Mouse (Mus musculus) midbrain, embryonic 14.5 days (tissue): ENCODE data around the gene Igf2r. TPM values are rescaled to one million over a fixed set of nuclear protein-coding genes. Genes with fewer than 3 reads are reported as not detected.
A peak's percentile ranks its signal among the peaks of the same experiment; 100 is the strongest.

Source experiments
- ATAC-seq: fragments of 200-750 bp; cut with Nextera tagmentation; 2 replicates; pipeline ENCODE4 v1.8.0; 2017; ENCODE audit warnings: moderate number of reproducible peaks, moderate library complexity; ENCODE audit not compliant: low FRiP score, low TSS enrichment
- DNase-seq: peaks from one replicate; pipeline ENCODE4 v3.0.0-alpha.2; 2015
- H3K27ac ChIP-seq: fragments of 300-500 bp; sonication (generic); replicated peaks from 2 replicates; pipeline ENCODE4 v1.5.1; 2014; ENCODE audit warnings: mild to moderate bottlenecking, low read depth, low read length, moderate library complexity
- H3K27me3 ChIP-seq: fragments of 300-500 bp; sonication (generic); 2 replicates; pipeline ENCODE4 v1.6.1; 2014; ENCODE audit warnings: low read length, control low read depth, mixed read lengths; ENCODE audit not compliant: control insufficient read depth, insufficient read depth
- H3K36me3 ChIP-seq: fragments of 300-500 bp; sonication (generic); 2 replicates; pipeline ENCODE4 v1.6.1; 2014; ENCODE audit warnings: low read length, control low read depth; ENCODE audit not compliant: control insufficient read depth, insufficient read depth
- H3K4me1 ChIP-seq: fragments of 300-500 bp; sonication (generic); 2 replicates; pipeline ENCODE4 v1.6.1; 2014; ENCODE audit warnings: mild to moderate bottlenecking, antibody characterized with exemption, low read length, control low read depth; ENCODE audit not compliant: control insufficient read depth, insufficient read depth
- H3K4me2 ChIP-seq: fragments of 300-500 bp; sonication (generic); 2 replicates; pipeline ENCODE4 v1.6.1; 2014; ENCODE audit warnings: mild to moderate bottlenecking, low read length, moderate library complexity
- H3K4me3 ChIP-seq: fragments of 300-500 bp; sonication (generic); replicated peaks from 2 replicates; pipeline ENCODE4 v1.5.1; 2014; ENCODE audit warnings: low read depth, low read length
- H3K9ac ChIP-seq: fragments of 300-500 bp; sonication (generic); replicated peaks from 2 replicates; pipeline ENCODE4 v1.6.1; 2014; ENCODE audit warnings: mild to moderate bottlenecking, low read length, moderate library complexity
- H3K9me3 ChIP-seq: fragments of 300-500 bp; sonication (generic); 2 replicates; pipeline ENCODE4 v1.6.1; 2016; ENCODE audit warnings: low read length, control low read depth, mixed read lengths; ENCODE audit not compliant: control insufficient read depth
- WGBS: fragments of 180-500 bp; shearing (Covaris S2); extraction: QIAGEN DNeasy Blood & Tissue Kit; methylation state at CpG from one replicate; pipeline ENCODE4 v1.1.7; 2014; 5-methylcytosine and 5-hydroxymethylcytosine counted together
- polyA plus RNA-seq: library from polyadenylated mRNA; unstranded; fragments of >200 nt; fragmentation: Nextera tagmentation; extraction: Ambion mirVana; gene quantifications from 2 replicates; pipeline ENCODE4 v1.2.1, GENCODE M21; 2014

Igf2r gene
- polyA plus RNA-seq, 1 experiment from 2014 or later = 13.4 TPM

DNA sequence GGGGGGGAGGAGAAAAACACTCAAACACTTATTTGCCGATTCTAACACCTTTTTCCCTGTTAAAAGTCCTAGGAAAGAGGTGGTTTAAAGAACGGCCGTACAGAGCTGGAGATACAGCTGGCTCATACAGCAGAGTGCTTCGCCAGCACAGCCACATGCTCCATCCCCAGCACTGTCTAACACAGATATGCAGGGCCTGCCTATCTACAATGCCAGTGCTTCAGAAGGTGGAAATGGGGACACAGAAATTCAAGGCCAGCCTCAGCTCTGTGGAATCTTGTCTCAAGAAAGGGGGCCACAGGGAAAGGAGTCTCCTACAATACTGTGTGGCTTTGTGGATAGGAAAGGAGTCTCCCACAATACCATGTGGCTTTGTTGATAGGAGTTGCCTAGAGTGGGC is 52.0 kb downstream of the Igf2r start:
- Histone ChIP-seq H3K4me2 (no peak overlapping the region), H3K9me3 (no peaks in the 10 kb centered on the region), H3K4me3 (no peak overlapping the region), H3K27me3 (no peaks in the 10 kb centered on the region), H3K4me1 (no peaks in the 10 kb centered on the region), H3K9ac (no peak overlapping the region), H3K36me3 (peaks cover 89% of the 10 kb centered on the region), H3K27ac (no peak overlapping the region)
- WGBS = 91% methylated on average over 4 of the region's 4 CpGs
- DNase-seq (no peak), ATAC-seq (no peak)

DNA sequence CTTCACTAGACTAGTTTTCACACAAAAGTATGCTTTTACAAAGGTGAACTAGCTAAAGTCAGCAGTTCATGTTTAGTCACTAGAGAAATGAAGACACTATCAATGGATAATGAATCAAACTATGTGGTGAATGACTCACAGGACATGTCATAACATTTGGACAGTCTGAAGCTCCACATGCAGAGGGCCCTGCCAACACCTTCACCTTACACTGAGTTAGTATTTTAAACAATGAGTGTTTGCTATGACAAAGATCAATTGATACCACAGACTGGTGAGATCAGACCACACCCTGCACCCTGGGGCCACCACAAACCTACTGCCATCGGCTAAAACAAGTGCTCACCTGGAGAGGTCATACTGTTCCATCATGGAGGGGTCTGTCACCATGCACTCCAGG is 54.4 kb downstream of the Igf2r start:
- no peak overlapping the region for H3K4me3 ChIP-seq
- H3K4me2 ChIP-seq = no peak overlapping the region
- ATAC-seq (no peak), DNase-seq (no peak)
- no peaks in the 10 kb centered on the region for H3K9me3 ChIP-seq
- H3K27me3 ChIP-seq = no peaks in the 10 kb centered on the region
- H3K9ac ChIP-seq = no peak overlapping the region
- 100% methylated on average over 1 of the region's 1 CpGs for WGBS
- no peaks in the 10 kb centered on the region for H3K4me1 ChIP-seq
- H3K36me3 ChIP-seq = peaks cover 93% of the 10 kb centered on the region
- no peak overlapping the region for H3K27ac ChIP-seq

DNA sequence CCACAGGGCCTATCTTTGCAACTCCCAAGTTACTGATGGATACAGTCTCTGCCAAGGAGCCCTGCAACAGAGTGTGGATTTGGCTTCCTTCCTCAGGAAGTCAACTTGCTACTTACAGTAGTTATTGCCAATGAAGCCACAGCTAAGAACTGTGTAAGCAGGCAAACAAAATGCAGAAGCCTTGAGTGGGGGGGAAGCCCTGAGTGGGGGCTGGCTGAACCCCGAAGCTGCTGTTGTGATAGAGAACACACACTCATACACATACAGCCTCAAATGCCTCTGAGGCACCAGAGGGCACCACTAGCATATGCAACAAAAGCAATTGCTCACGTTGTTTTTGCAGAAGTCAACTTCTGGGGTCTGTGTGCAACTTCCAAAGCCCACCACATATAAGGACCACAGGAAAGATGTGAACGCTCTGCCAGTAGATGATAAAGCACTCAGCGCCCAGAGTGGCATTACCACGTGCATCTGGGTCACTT is 55.3 kb downstream of the Igf2r start:
- Histone ChIP-seq H3K27ac (no peak overlapping the region), H3K4me2 (no peak overlapping the region), H3K27me3 (no peaks in the 10 kb centered on the region), H3K9ac (no peak overlapping the region), H3K9me3 (no peaks in the 10 kb centered on the region), H3K4me1 (no peaks in the 10 kb centered on the region), H3K36me3 (peaks cover 92% of the 10 kb centered on the region), H3K4me3 (no peak overlapping the region)
- no peak for ATAC-seq
- 94% methylated on average over 5 of the region's 5 CpGs for WGBS
- DNase-seq = peak; percentile 5

GRCm38 (mm10) chr17:12712993-12713392 is 56.5 kb downstream of the Igf2r start:
- Histone ChIP-seq H3K4me3 (no peak overlapping the region), H3K4me2 (no peak overlapping the region), H3K27ac (no peak overlapping the region), H3K27me3 (no peaks in the 10 kb centered on the region), H3K4me1 (no peaks in the 10 kb centered on the region), H3K36me3 (peaks cover 89% of the 10 kb centered on the region), H3K9me3 (no peaks in the 10 kb centered on the region), H3K9ac (no peak overlapping the region)
- DNase-seq = no peak
- WGBS = 85% methylated on average over 3 of the region's 3 CpGs
- ATAC-seq = no peak

DNA sequence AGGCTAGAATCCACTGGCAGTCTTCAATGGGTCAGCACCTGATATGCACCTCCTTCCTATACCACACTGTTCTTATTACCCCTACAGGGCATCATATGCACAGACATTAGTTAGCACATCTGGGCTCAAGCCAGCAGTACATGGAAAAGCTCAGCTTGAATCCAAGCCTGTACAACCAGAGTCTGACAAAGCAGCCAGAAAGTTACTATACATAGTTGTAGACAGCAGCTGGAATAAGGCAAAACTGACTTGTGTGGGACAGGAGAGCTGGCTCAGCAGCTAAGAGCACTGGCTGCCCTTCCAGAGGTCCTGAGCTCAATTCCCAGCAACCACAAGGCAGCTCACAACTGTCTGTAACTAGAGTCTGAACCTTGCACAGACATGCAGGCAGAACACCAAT is 57.3 kb downstream of the Igf2r start:
- Histone ChIP-seq H3K27ac (no peak overlapping the region), H3K9me3 (no peaks in the 10 kb centered on the region), H3K36me3 (peaks cover 86% of the 10 kb centered on the region), H3K4me3 (no peak overlapping the region), H3K4me2 (no peak overlapping the region), H3K9ac (no peak overlapping the region), H3K4me1 (no peaks in the 10 kb centered on the region), H3K27me3 (no peaks in the 10 kb centered on the region)
- no peak for ATAC-seq
- no peak for DNase-seq

GRCm38 (mm10) chr17:12710976-12711375 is 58.5 kb downstream of the Igf2r start:
- 100% methylated on average over 2 of the region's 2 CpGs for WGBS
- DNase-seq = no peak
- Histone ChIP-seq H3K9ac (no peak overlapping the region), H3K4me1 (no peaks in the 10 kb centered on the region), H3K4me2 (no peak overlapping the region), H3K27ac (no peak overlapping the region), H3K27me3 (no peaks in the 10 kb centered on the region), H3K9me3 (no peaks in the 10 kb centered on the region), H3K4me3 (no peak overlapping the region), H3K36me3 (peaks cover 74% of the 10 kb centered on the region)
- ATAC-seq = no peak

DNA sequence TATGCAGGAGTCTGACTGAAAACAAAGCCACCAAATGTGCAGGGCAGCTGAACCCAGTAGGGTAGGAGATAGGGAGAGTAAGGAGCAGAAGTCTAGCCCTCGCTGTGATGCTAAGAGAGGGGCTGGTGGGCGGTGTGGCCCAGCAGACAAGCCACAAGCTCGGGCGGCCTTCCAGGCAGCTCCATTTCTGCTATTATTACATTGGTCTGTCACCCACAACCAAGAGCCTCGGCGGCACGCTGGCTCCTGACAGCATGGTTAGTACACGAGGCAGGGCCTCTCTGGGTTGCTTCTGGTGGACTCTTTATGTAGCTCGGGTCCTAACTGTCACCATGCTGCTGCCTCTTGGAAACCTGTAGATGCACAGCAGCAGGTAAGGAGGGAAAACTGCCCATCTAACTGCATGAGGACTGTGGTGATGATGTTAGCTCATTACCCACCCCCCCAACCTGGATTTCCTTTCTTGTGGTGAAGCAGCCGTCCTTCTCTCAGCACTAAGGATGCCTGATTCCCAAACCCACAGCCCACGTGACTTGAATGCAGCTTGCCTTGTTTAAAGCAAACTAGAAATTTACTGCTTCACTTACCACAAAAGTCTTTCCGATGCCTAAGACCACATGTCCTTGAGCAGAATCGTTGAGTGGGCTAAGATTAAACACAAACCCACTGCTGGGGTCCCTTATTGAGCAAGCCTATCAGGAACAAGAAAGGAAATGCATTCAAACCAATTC is 59.2 kb downstream of the Igf2r start:
- no peaks in the 10 kb centered on the region for H3K9me3 ChIP-seq
- no peaks in the 10 kb centered on the region for H3K4me1 ChIP-seq
- WGBS = 84% methylated on average over 13 of the region's 13 CpGs
- H3K4me3 ChIP-seq = no peak overlapping the region
- DNase-seq = no peak
- H3K27me3 ChIP-seq = no peaks in the 10 kb centered on the region
- peaks cover 71% of the 10 kb centered on the region for H3K36me3 ChIP-seq
- no peak overlapping the region for H3K9ac ChIP-seq
- H3K27ac ChIP-seq = no peak overlapping the region
- H3K4me2 ChIP-seq = no peak overlapping the region
- no peak for ATAC-seq

DNA sequence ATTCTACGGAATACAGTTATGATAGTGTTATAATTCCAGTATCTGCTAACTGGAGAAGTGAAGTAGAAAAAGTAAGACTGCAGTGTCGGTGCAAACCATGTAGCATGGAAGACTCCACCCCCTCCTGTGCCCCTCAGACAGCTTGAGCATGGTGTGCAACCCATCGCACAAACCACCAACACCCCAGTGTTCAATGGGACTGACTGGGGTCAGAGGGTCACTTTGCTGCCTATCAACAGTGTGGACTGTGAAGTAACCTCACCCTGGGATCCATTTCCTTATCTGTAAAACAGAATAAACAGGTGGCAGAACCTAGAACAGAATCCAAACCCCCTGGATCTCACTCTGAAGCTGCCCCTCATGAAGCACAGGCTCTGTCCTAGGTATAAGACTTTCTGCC is 61.1 kb downstream of the Igf2r start:
- no peaks in the 10 kb centered on the region for H3K27me3 ChIP-seq
- H3K9me3 ChIP-seq = no peaks in the 10 kb centered on the region
- DNase-seq (no peak), ATAC-seq (no peak)
- 96% methylated on average over 3 of the region's 3 CpGs for WGBS
- H3K4me2 ChIP-seq = no peak overlapping the region
- H3K4me3 ChIP-seq = no peak overlapping the region
- peaks cover 69% of the 10 kb centered on the region for H3K36me3 ChIP-seq
- H3K4me1 ChIP-seq = no peaks in the 10 kb centered on the region
- no peak overlapping the region for H3K27ac ChIP-seq
- H3K9ac ChIP-seq = no peak overlapping the region

- no peak overlapping the region for H3K4me2 ChIP-seq
- 88% methylated on average over 10 of the region's 10 CpGs for WGBS
- H3K27me3 ChIP-seq = no peaks in the 10 kb centered on the region
- ATAC-seq = no peak
- DNase-seq = no peak
- no peaks in the 10 kb centered on the region for H3K4me1 ChIP-seq
- H3K36me3 ChIP-seq = peaks cover 74% of the 10 kb centered on the region
- no peak overlapping the region for H3K27ac ChIP-seq
- H3K4me3 ChIP-seq = no peak overlapping the region
- no peak overlapping the region for H3K9ac ChIP-seq
- H3K9me3 ChIP-seq = no peaks in the 10 kb centered on the region
Observed at GRCm38 (mm10) chr17:12706590-12707049, 62.8 kb downstream of the Igf2r start.
